Mouse (Mus musculus) limb, embryonic 10.5 days (tissue): ENCODE results near the gene Ttc39b. TPM values are rescaled to one million over a fixed set of nuclear protein-coding genes. Genes with fewer than 3 reads are reported as not detected.

Experiments
- DNase-seq: peaks from one replicate; pipeline ENCODE4 v3.0.0-alpha.2; 2017; ENCODE audit warnings: low spot score
- H3K27ac ChIP-seq: fragments of 300-500 bp; sonication (generic); 2 replicates; pipeline ENCODE4 v1.5.1; 2016; ENCODE audit warnings: mild to moderate bottlenecking
- H3K27me3 ChIP-seq: fragments of 300-500 bp; sonication (generic); 2 replicates; pipeline ENCODE4 v1.6.1; 2016; ENCODE audit warnings: low read depth, mild to moderate bottlenecking; ENCODE audit not compliant: poor library complexity, severe bottlenecking
- H3K36me3 ChIP-seq: fragments of 300-500 bp; sonication (generic); 2 replicates; pipeline ENCODE4 v1.6.1; 2016; ENCODE audit warnings: mild to moderate bottlenecking, moderate library complexity
- H3K4me1 ChIP-seq: fragments of 300-500 bp; sonication (generic); 2 replicates; pipeline ENCODE4 v1.6.1; 2016
- H3K4me3 ChIP-seq: fragments of 300-500 bp; sonication (generic); 2 replicates; pipeline ENCODE4 v1.5.1; 2016; ENCODE audit warnings: mild to moderate bottlenecking, moderate library complexity
- H3K9me3 ChIP-seq: fragments of 300-500 bp; sonication (generic); replicated peaks from 2 replicates; pipeline ENCODE4 v1.6.1; 2016; ENCODE audit warnings: mild to moderate bottlenecking
- WGBS: fragments of 180-500 bp; shearing (Covaris S2); methylation state at CpG from one replicate; pipeline ENCODE4 v1.1.7; 2016; 5-methylcytosine and 5-hydroxymethylcytosine counted together
- polyA plus RNA-seq: library from polyadenylated mRNA; unstranded; fragments of >200 nt; fragmentation: Nextera tagmentation; extraction: Ambion mirVana; gene quantifications from 2 replicates; pipeline ENCODE4 v1.2.1, GENCODE M21; 2016

The Ttc39b gene
- polyA plus RNA-seq, 1 experiment from 2014 or later, result 2.1 TPM

- no peak for DNase-seq
Observed at GRCm38 (mm10) chr4:83314261-83314793, 9.7 kb downstream of the Ttc39b start.

GRCm38 (mm10) chr4:83312336-83312735 lies 11.7 kb downstream of the Ttc39b start:
- Histone ChIP-seq H3K27ac (no peak overlapping the region), H3K4me1 (peaks cover 18% of the 10 kb centered on the region), H3K27me3 (no peaks in the 10 kb centered on the region), H3K4me3 (no peak overlapping the region), H3K9me3 (no peaks in the 10 kb centered on the region), H3K36me3 (no peaks in the 10 kb centered on the region)
- no peak for DNase-seq
- WGBS, result 83% methylated on average over 4 of the region's 4 CpGs

More at GRCm38 (mm10) chr4:83314261-83314793, 9.7 kb downstream of the Ttc39b start:
- Histone ChIP-seq H3K4me3 (no peak overlapping the region), H3K36me3 (no peaks in the 10 kb centered on the region), H3K27me3 (no peaks in the 10 kb centered on the region), H3K27ac (no peak overlapping the region), H3K4me1 (peaks cover 13% of the 10 kb centered on the region), H3K9me3 (no peaks in the 10 kb centered on the region)
- 84% methylated on average over 7 of the region's 7 CpGs for WGBS

GRCm38 (mm10) chr4:83311481-83311880 lies 12.6 kb downstream of the Ttc39b start:
- Histone ChIP-seq H3K27me3 (no peaks in the 10 kb centered on the region), H3K27ac (no peak overlapping the region), H3K4me3 (no peak overlapping the region), H3K36me3 (no peaks in the 10 kb centered on the region), H3K4me1 (peaks cover 18% of the 10 kb centered on the region), H3K9me3 (no peaks in the 10 kb centered on the region)
- no peak for DNase-seq
- 77% methylated on average over 8 of the region's 8 CpGs for WGBS

GRCm38 (mm10) chr4:83310990-83311389 lies 13.1 kb downstream of the Ttc39b start:
- H3K27me3 ChIP-seq, result no peaks in the 10 kb centered on the region
- no peak for DNase-seq
- H3K9me3 ChIP-seq, result no peaks in the 10 kb centered on the region
- no peaks in the 10 kb centered on the region for H3K36me3 ChIP-seq
- H3K27ac ChIP-seq, result no peak overlapping the region
- peaks cover 18% of the 10 kb centered on the region for H3K4me1 ChIP-seq
- 86% methylated on average over 10 of the region's 10 CpGs for WGBS
- H3K4me3 ChIP-seq, result no peak overlapping the region

GRCm38 (mm10) chr4:83308914-83309313 lies 15.1 kb downstream of the Ttc39b start:
- WGBS, result 83% methylated on average over 3 of the region's 3 CpGs
- Histone ChIP-seq H3K9me3 (no peaks in the 10 kb centered on the region), H3K27me3 (no peaks in the 10 kb centered on the region), H3K4me1 (0 out of 2 replicates have a peak, but pooled peaks cover 4% of the 10 kb centered on the region), H3K36me3 (no peaks in the 10 kb centered on the region), H3K4me3 (no peak overlapping the region), H3K27ac (no peak overlapping the region)
- no peak for DNase-seq

GRCm38 (mm10) chr4:83307686-83308469 lies 16.2 kb downstream of the Ttc39b start:
- Histone ChIP-seq H3K4me1 (peaks cover 8% of the 10 kb centered on the region), H3K27me3 (no peaks in the 10 kb centered on the region), H3K9me3 (no peaks in the 10 kb centered on the region), H3K4me3 (no peak overlapping the region), H3K36me3 (no peaks in the 10 kb centered on the region), H3K27ac (no peak overlapping the region)
- WGBS, result 81% methylated on average over 12 of the region's 12 CpGs
- DNase-seq, result no peak

GRCm38 (mm10) chr4:83306879-83307278 lies 17.2 kb downstream of the Ttc39b start:
- 80% methylated on average over 7 of the region's 7 CpGs for WGBS
- Histone ChIP-seq H3K9me3 (no peaks in the 10 kb centered on the region), H3K36me3 (no peaks in the 10 kb centered on the region), H3K4me3 (no peak overlapping the region), H3K27ac (no peak overlapping the region), H3K4me1 (peaks cover 16% of the 10 kb centered on the region), H3K27me3 (no peaks in the 10 kb centered on the region)
- no peak for DNase-seq

GRCm38 (mm10) chr4:83305099-83305498 lies 19.0 kb downstream of the Ttc39b start:
- Histone ChIP-seq H3K9me3 (no peaks in the 10 kb centered on the region), H3K27ac (no peak overlapping the region), H3K36me3 (no peaks in the 10 kb centered on the region), H3K4me3 (no peak overlapping the region), H3K27me3 (no peaks in the 10 kb centered on the region), H3K4me1 (peaks cover 25% of the 10 kb centered on the region)
- DNase-seq, result no peak
- 89% methylated on average over 2 of the region's 2 CpGs for WGBS

GRCm38 (mm10) chr4:83302887-83303827 lies 20.9 kb downstream of the Ttc39b start:
- H3K4me3 ChIP-seq, result no peak overlapping the region
- no peak for DNase-seq
- peaks cover 20% of the 10 kb centered on the region for H3K4me1 ChIP-seq
- no peak overlapping the region for H3K27ac ChIP-seq
- no peaks in the 10 kb centered on the region for H3K9me3 ChIP-seq
- no peaks in the 10 kb centered on the region for H3K27me3 ChIP-seq
- 38% methylated on average over 13 of the region's 13 CpGs for WGBS
- no peaks in the 10 kb centered on the region for H3K36me3 ChIP-seq

- H3K27me3 ChIP-seq, result no peaks in the 10 kb centered on the region
- no peak overlapping the region for H3K27ac ChIP-seq
- no peak overlapping the region for H3K4me3 ChIP-seq
- DNase-seq, result no peak
- no peaks in the 10 kb centered on the region for H3K36me3 ChIP-seq
- WGBS, result 94% methylated on average over 16 of the region's 16 CpGs
- H3K4me1 ChIP-seq, result peaks cover 20% of the 10 kb centered on the region
- no peaks in the 10 kb centered on the region for H3K9me3 ChIP-seq
Observed at GRCm38 (mm10) chr4:83302123-83302737, 21.8 kb downstream of the Ttc39b start.

- no peak for DNase-seq
- no peaks in the 10 kb centered on the region for H3K9me3 ChIP-seq
- no peaks in the 10 kb centered on the region for H3K27me3 ChIP-seq
- no peaks in the 10 kb centered on the region for H3K36me3 ChIP-seq
- no peak overlapping the region for H3K27ac ChIP-seq
- H3K4me1 ChIP-seq, result peaks cover 20% of the 10 kb centered on the region
- H3K4me3 ChIP-seq, result no peak overlapping the region
- 95% methylated on average over 1 of the region's 1 CpGs for WGBS
Observed at GRCm38 (mm10) chr4:83301713-83302112, 22.3 kb downstream of the Ttc39b start.

GRCm38 (mm10) chr4:83284768-83285350 lies 39.2 kb downstream of the Ttc39b start:
- peak; percentile 64 for DNase-seq
- WGBS, result 2% methylated on average over 12 of the region's 12 CpGs
- no peaks in the 10 kb centered on the region for H3K27me3 ChIP-seq
- H3K4me1 ChIP-seq, result peaks cover 13% of the 10 kb centered on the region
- no peaks in the 10 kb centered on the region for H3K9me3 ChIP-seq
- H3K27ac ChIP-seq, result peak overlapping the region; percentile 1; the same call in 1 of the 2 replicates
- H3K4me3 ChIP-seq, result peak overlapping the region; percentile 52
- no peaks in the 10 kb centered on the region for H3K36me3 ChIP-seq
